In genomic region chr4:102408132-102408531, GRCm38 (mm10) we compare ENCODE assay signal across 21 mouse cellular contexts.
DNase-seq lines count a peak whose midpoint lies in the region; ATAC-seq and TF ChIP-seq lines count a peak whose summit lies in the region.
"Had no signal": no experiment of that assay in that cellular context is flagged by ENCODE, and none has a peak within 500 bp of the region (broad histone marks: within the 10 kb centered on the region; RNA-seq: fewer than 3 reads in every experiment).

No protein-coding gene starts in this region.

- H3K4me2 ChIP-seq in kidney, postnatal 0 days (ENCODE audit: low read length): no peak overlapping the region
- H3K4me2 ChIP-seq: embryonic facial prominence, embryonic 12.5 days; hindbrain, embryonic 13.5 days; liver, embryonic 11.5 days; midbrain, embryonic 15.5 days; neural tube, embryonic 15.5 days; stomach, embryonic 15.5 days had no signal

- H3K4me3 ChIP-seq in heart, embryonic 10.5 days: no peak overlapping the region
- no peak overlapping the region for H3K4me3 ChIP-seq in kidney, postnatal 0 days (replicated peaks; ENCODE audit: low read depth, low read length)
- H3K4me3 ChIP-seq: embryonic facial prominence, embryonic 12.5 days; hindbrain, embryonic 13.5 days; midbrain, embryonic 15.5 days; neural tube, embryonic 15.5 days; stomach, embryonic 15.5 days had no signal

- no peak for DNase-seq in heart, embryonic 10.5 days (ENCODE audit: low spot score)
- no peak for DNase-seq in heart, postnatal 25 days (ENCODE audit: low spot score)
- DNase-seq in kidney, postnatal 0 days (ENCODE audit: low spot score): peak; percentile 19
- no peak for DNase-seq in kidney, postnatal 25 days
- peak; percentile 17 for DNase-seq in brain, adult 2 months (ENCODE audit: low read depth, low spot score)
- DNase-seq in lung, postnatal 14 days: peak; percentile 10
- no peak for DNase-seq in spleen, postnatal 10 days (ENCODE audit: low spot score in 2 of 2)
- DNase-seq: cerebellum, adult 2 months; gastrocnemius, postnatal 14 days; layer of hippocampus, postnatal 36 days; right cerebral cortex, postnatal 14 days; spleen, adult 18-20 months had no signal

- no peak for ATAC-seq in kidney, postnatal 0 days (replicated peaks; ENCODE audit: low FRiP score, low read depth)
- ATAC-seq: forebrain, embryonic 14.5 days; inflammation-experienced regulatory T-cells, adult 6 months; midbrain, embryonic 15.5 days had no signal

- no peaks in the 10 kb centered on the region for H3K27me3 ChIP-seq in heart, embryonic 10.5 days (ENCODE audit: insufficient read depth, poor library complexity, severe bottlenecking)
- no peaks in the 10 kb centered on the region for H3K27me3 ChIP-seq in kidney, postnatal 0 days (ENCODE audit: insufficient read depth, low read length)
- H3K27me3 ChIP-seq: CH12.LX; embryonic facial prominence, embryonic 12.5 days; hindbrain, embryonic 13.5 days; midbrain, embryonic 15.5 days; neural tube, embryonic 15.5 days; stomach, embryonic 15.5 days had no signal

- H3K27ac ChIP-seq in heart, embryonic 10.5 days: peak overlapping the region; percentile 43; the same call in 1 of the 2 replicates
- no peak overlapping the region for H3K27ac ChIP-seq in kidney, postnatal 0 days
- H3K27ac ChIP-seq: embryonic facial prominence, embryonic 12.5 days; hindbrain, embryonic 13.5 days; midbrain, embryonic 15.5 days; neural tube, embryonic 15.5 days had no signal

- intact Hi-C loops in heart, postnatal 25 days (cut with DNase I): no loop called here

- no peaks in the 10 kb centered on the region for H3K36me3 ChIP-seq in heart, embryonic 10.5 days
- no peaks in the 10 kb centered on the region for H3K36me3 ChIP-seq in kidney, postnatal 0 days (ENCODE audit: insufficient read depth, low read length)
- H3K36me3 ChIP-seq: embryonic facial prominence, embryonic 12.5 days; hindbrain, embryonic 13.5 days; midbrain, embryonic 15.5 days; neural tube, embryonic 15.5 days; stomach, embryonic 15.5 days had no signal

- H3K9me3 ChIP-seq in heart, embryonic 10.5 days: no peaks in the 10 kb centered on the region
- H3K9me3 ChIP-seq in kidney, postnatal 0 days (replicated peaks; ENCODE audit: low read length): no peaks in the 10 kb centered on the region
- H3K9me3 ChIP-seq: embryonic facial prominence, embryonic 12.5 days; hindbrain, embryonic 13.5 days; midbrain, embryonic 15.5 days; neural tube, embryonic 15.5 days; stomach, embryonic 15.5 days had no signal

- no peak overlapping the region for H3K9ac ChIP-seq in kidney, postnatal 0 days (ENCODE audit: low read depth, low read length)
- H3K9ac ChIP-seq: embryonic facial prominence, embryonic 12.5 days; hindbrain, embryonic 13.5 days; midbrain, embryonic 15.5 days; neural tube, embryonic 15.5 days; stomach, embryonic 15.5 days had no signal

- no peak for TF ChIP-seq CTCF in kidney, postnatal 0 days (IDR thresholded peaks at IDR 0.05; ENCODE audit: low read depth)

- H3K4me1 ChIP-seq in heart, embryonic 10.5 days: peaks cover 31% of the 10 kb centered on the region
- H3K4me1 ChIP-seq in kidney, postnatal 0 days (replicated peaks; ENCODE audit: insufficient read depth, low read length): no peaks in the 10 kb centered on the region
- H3K4me1 ChIP-seq: embryonic facial prominence, embryonic 12.5 days; stomach, embryonic 15.5 days had no signal

- 58% methylated on average over 2 of the region's 2 CpGs for WGBS in heart, embryonic 10.5 days
- 35% methylated on average over 2 of the region's 2 CpGs for WGBS in kidney, postnatal 0 days

Comparison
In these comparisons a context has a peak if more than half of its experiments do, and no peak if none do; other contexts are left out.
1. DNase-seq: peak in kidney, postnatal 0 days (single experiment), brain, adult 2 months (single experiment) and lung, postnatal 14 days (single experiment); none in heart, embryonic 10.5 days (single experiment), heart, postnatal 25 days (single experiment), kidney, postnatal 25 days (0 of 2) and spleen, postnatal 10 days (0 of 2).